Mouse (Mus musculus): ENCODE measurements at regions not wholly inside any gene's neighbourhood (a gene's known extent, or its start where the extent isn't known, plus 50 kb on each side); places are given as distances from the start of the nearest gene placed in this dataset.

- DNase-seq, result no peak
These were observed 187.6 kb upstream of the Cxcr4 start for GRCm38 (mm10) chr1:128779586-128780158.

DNA sequence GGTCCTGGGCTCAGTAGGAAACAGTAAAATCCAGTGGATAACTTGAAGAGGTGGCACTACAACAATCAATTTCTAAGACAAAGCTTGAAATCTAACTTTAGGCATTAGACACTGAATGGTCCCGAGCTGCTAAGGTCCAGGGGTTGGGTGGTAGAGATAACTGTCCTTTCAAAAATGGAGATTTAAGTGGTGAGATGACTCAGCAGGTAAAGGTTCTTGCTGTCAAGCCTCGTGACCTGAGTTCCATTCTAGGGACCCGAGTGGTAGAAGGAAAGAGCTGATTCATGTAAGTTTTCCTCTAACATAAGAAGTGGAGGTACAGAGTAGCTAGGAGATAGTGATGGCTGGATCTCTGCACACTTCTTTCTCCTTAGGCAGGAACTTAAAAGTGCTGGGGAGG is 180.3 kb upstream of the Cxcr4 start:
- no peak for DNase-seq

DNA sequence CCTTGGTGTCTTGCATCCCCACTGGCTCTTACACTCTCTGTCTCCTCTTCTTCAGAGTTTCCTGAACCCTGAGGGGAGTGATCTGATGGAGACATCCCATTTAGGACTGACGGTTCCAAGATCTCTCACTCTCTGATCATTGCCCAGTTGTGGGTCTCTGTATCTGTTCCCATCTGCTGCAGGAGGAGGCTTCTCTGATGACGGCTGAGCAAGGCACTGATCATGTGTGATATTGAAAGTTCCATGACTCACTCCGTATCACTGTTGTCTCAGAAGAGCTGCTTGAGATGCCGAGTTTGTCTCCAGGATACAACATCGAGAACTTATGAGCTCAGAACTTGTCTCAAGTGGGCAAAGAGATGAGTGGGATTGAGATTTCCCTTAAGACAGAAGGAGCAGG is 178.7 kb upstream of the Cxcr4 start:
- DNase-seq, result no peak

- DNase-seq, result no peak
These were observed 175.9 kb upstream of the Cxcr4 start for GRCm38 (mm10) chr1:128767991-128768390.

DNA sequence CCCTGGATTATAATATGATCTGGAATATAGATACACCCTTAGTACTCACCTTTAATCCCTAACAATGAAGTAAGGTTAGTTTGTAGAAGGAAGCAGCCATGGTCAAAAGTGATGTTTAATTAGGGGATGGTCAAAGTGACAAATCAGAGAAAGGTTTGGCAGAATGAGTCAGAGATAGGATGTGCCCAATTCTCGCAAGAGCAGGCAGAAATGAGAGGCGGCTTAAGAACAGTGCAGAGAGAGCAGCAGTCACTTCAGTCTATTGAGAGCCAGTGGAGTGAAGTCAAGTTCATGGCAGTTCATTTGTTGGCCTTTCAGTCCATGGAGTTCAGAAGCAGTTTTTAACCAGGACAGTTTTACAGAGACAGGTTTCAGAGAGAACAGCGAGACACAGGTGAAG is 175.3 kb upstream of the Cxcr4 start:
- DNase-seq, result no peak

DNA sequence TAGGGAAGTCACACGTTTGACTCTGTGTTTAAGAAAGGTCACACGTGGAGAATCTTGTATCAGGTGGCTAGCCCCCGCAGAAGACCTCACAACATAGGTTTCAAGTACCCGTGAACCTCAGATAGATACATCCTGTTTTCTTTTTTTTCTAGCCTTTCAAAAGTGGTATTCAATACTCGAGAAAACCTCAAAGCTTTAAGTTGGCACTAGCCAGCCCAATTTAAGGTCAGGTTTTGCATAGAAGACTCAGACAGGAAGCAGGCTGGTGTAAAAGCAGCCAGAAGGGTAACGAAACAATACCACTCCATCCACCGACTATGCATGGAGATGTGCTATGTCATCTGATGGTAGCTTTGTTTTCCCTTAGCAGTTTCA is 174.8 kb upstream of the Cxcr4 start:
- DNase-seq, result no peak

- DNase-seq, result no peak
These were observed 174.2 kb upstream of the Cxcr4 start for GRCm38 (mm10) chr1:128766193-128766893.

DNA sequence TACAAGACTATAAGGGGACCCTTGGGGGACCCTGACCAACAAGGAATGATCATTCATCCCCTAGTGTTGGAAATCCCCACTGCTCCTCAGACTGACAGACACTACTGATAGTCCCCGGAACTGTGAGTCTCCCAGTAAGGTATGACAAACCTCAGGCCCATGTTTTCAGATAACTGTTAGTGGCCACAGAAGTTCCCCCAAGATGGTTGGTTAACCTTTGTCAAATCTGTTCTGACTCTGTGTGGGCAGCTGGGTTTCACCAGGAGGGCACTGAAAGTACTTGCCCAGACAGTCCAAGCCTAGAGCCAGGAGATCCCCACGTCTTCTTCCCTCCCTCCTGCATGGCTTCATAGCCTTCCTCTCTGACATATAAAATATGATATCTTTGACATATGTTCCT is 173.5 kb upstream of the Cxcr4 start:
- DNase-seq, result no peak

DNA sequence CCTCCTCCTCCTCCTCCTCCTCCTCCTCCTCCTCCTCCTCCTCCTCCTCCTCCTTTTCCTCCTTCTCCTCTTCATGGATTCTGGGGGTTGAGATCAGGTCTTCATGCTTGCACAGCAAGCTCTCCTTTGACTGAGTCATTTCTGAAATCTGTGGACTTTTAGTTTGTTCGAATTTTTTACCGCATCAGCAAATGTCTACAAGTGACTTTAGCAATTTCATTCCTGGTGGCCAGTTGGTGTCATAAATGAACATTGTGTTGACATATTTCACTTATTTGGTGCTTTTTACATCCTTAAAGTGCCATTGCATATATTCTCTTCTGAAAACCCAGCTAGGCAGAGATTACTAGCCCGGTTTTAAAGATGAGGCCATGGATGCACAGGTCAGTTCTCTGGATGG is 173.0 kb upstream of the Cxcr4 start:
- DNase-seq, result no peak

DNA sequence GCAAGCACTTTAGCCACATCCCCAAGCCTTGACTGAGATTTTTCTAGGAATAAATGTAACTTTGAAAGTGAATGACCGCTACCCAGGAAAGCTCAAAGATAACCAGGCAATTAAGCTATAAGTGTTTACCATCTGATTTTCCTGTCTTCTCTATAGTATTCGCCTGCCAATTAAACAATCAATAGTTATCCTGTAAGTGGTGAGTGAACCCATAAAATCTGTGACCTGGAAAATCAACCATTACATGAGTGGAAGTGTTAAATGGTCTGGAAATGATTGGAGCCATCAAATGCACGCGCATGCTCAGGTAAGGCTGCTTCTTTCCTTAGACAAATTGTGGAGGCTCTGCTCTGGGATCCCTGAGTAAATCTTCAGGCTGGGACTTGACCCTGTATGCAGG is 170.8 kb upstream of the Cxcr4 start:
- DNase-seq, result no peak

DNA sequence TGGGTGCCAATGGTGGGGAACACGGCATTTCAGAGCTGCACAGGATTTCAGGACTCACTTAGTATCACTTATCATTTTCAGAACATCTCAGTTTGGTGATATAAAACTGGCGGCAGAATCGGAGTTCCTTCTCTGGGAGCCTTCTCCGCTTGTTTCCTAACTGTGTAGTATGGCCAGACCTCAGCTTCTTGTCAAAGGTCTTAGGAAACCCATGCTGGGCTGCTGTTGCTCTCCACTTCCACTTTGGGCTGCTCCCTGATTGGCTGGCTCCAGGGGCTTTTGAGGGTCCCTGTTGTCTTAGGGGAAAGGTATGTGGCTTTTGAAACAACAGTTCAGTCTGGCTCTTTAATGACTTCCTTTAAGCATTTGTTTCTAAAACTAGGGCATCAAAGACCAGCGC is 170.0 kb upstream of the Cxcr4 start:
- no peak for DNase-seq

- DNase-seq, result no peak
These were observed 166.8 kb upstream of the Cxcr4 start for GRCm38 (mm10) chr1:128758802-128759481.

GRCm38 (mm10) chr1:128758294-128758801 is 166.3 kb upstream of the Cxcr4 start:
- DNase-seq, result no peak

- no peak for DNase-seq
These were observed 161.4 kb upstream of the Cxcr4 start for GRCm38 (mm10) chr1:128753427-128754012.

GRCm38 (mm10) chr1:128749437-128749994 is 157.4 kb upstream of the Cxcr4 start:
- no peak for DNase-seq

GRCm38 (mm10) chr1:128747196-128747790 is 155.2 kb upstream of the Cxcr4 start:
- DNase-seq, result no peak

GRCm38 (mm10) chr1:128746461-128747009 is 154.4 kb upstream of the Cxcr4 start:
- no peak for DNase-seq

DNA sequence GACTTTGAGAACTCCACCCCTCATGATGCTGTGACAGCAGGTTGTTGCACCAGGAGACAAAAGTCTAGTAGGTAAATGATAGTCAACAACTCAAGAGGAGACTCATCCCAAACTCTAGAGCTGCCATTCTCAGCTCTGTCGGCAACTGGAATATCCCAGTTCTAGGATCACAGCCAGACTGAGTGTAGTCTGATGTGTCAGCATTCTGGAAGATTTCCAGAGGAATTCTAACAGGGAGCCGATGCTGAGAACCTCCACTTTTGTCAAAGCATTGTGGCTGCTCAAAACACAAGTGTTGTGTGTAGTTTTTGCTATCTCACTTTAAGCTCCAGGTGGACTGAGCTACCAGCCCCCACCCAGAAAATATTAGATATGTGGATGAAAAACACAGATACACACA is 148.5 kb upstream of the Cxcr4 start:
- DNase-seq, result no peak

DNA sequence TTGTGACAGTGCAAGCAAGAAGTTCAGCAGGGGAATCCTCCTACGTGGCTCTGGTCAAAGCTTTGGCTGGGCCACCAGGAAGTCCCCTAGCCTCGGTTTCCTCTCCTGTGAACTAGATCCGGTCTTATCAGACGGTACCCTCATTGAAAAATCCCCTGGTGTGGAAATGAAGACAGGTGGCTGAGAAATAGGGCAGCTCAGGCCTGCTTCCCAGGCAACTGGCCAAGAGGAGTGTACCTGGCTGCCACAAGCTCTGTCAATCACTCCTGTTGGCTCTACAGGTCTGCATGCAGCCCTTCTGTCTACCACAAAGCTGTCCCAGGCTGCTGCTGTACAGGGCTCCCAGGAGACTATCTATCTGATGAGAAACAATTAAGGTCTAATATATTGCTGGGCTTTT is 146.1 kb upstream of the Cxcr4 start:
- no peak for DNase-seq

DNA sequence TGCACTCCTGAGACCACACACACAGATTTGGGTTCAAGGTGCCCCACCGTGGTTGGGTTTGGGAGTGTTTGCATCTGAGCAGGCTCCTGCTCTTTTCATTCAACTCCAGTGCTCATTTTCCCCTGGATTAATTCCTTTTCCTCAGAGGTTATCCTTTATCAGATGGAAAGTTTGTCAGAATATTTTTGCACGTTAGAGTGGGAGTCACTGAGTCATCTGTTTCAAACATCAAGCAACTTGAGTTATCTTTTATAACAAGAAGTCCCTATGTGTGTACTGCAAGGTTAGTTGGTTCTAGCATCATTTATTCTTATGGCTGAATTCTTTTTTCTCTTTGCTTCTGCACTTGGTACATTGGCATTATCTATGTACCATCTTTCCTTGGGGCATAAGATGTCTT is 142.8 kb upstream of the Cxcr4 start:
- no peak for DNase-seq

- DNase-seq, result no peak
These were observed 139.4 kb upstream of the Cxcr4 start for GRCm38 (mm10) chr1:128731445-128731844.

GRCm38 (mm10) chr1:128724433-128725091 is 132.5 kb upstream of the Cxcr4 start:
- DNase-seq, result no peak

Measured in liver (tissue).